Mouse (Mus musculus): Measurements from ENCODE around the gene Gbp6. TPM values are rescaled to one million over a fixed set of nuclear protein-coding genes. Genes with fewer than 3 reads are reported as not detected.
"Not testable (repeated sequence)": the region's sequence is repeated elsewhere in the genome, so short reads cannot be mapped to it uniquely, and the experiment has no call there.

Gene Gbp6
- polyA plus RNA-seq (2014; fragmentation: Nextera tagmentation; extraction: Ambion mirVana): 0.15 and 0.16 TPM in 2 replicates

GRCm38 (mm10) chr5:105293226-105294165, at the start of gene Gbp6, which contains the start of gene Gm43302:
Gene Gbp6, minus strand, starts transcription at chr5:105293698.
Gene Gm43302, minus strand, starts transcription at chr5:105293695.
- ATAC-seq (ENCODE audit: insufficient read depth, low FRiP score, low TSS enrichment): not testable (repeated sequence)

GRCm38 (mm10) chr5:105341281-105341680, 47.8 kb upstream of the Gbp6 start:
- no peak overlapping the region for H3K27ac ChIP-seq (ENCODE audit: low read depth, low read length)
- H3K27me3 ChIP-seq (ENCODE audit: control insufficient read depth, insufficient read depth, low read length): no peaks in the 10 kb centered on the region
- no peaks in the 10 kb centered on the region for H3K9me3 ChIP-seq (ENCODE audit: control insufficient read depth, low read length)
- H3K36me3 ChIP-seq (ENCODE audit: control insufficient read depth, insufficient read depth, low read length): no peaks in the 10 kb centered on the region
- ATAC-seq (ENCODE audit: insufficient read depth, low FRiP score, low TSS enrichment) (no peak), DNase-seq (ENCODE audit: low spot score) (no peak)
- H3K4me3 ChIP-seq (ENCODE audit: low read depth, low read length): no peak overlapping the region
- 72% methylated on average over 2 of the region's 2 CpGs for WGBS
- no peaks in the 10 kb centered on the region for H3K4me1 ChIP-seq (ENCODE audit: control insufficient read depth, insufficient read depth, low read length)
- H3K4me2 ChIP-seq (ENCODE audit: low read depth): no peak overlapping the region
- no peak overlapping the region for H3K9ac ChIP-seq (ENCODE audit: low read length)

More at GRCm38 (mm10) chr5:105293226-105294165, at the start of gene Gbp6, which contains the start of gene Gm43302:
- DNase-seq (ENCODE audit: low spot score); H3K4me3 ChIP-seq (ENCODE audit: low read depth, low read length); H3K27me3 ChIP-seq (ENCODE audit: control insufficient read depth, insufficient read depth, low read length); H3K9me3 ChIP-seq (ENCODE audit: control insufficient read depth, low read length); H3K9ac ChIP-seq (ENCODE audit: low read length); H3K4me2 ChIP-seq (ENCODE audit: low read depth); H3K36me3 ChIP-seq (ENCODE audit: control insufficient read depth, insufficient read depth, low read length); H3K27ac ChIP-seq (ENCODE audit: low read depth, low read length); H3K4me1 ChIP-seq (ENCODE audit: control insufficient read depth, insufficient read depth, low read length): not testable (repeated sequence)
- 61% methylated on average over 3 of the region's 3 CpGs for WGBS

- 73% methylated on average over 2 of the region's 2 CpGs for WGBS
Measured at GRCm38 (mm10) chr5:105322543-105322942, 29.0 kb upstream of the Gbp6 start.

GRCm38 (mm10) chr5:105310941-105311340, 17.4 kb upstream of the Gbp6 start:
- Histone ChIP-seq H3K27me3 (ENCODE audit: control insufficient read depth, insufficient read depth, low read length) (no peaks in the 10 kb centered on the region), H3K4me2 (ENCODE audit: low read depth) (no peak overlapping the region), H3K9ac (ENCODE audit: low read length) (no peak overlapping the region), H3K27ac (ENCODE audit: low read depth, low read length) (no peak overlapping the region), H3K4me3 (ENCODE audit: low read depth, low read length) (no peak overlapping the region), H3K9me3 (ENCODE audit: control insufficient read depth, low read length) (no peaks in the 10 kb centered on the region), H3K4me1 (ENCODE audit: control insufficient read depth, insufficient read depth, low read length) (no peaks in the 10 kb centered on the region), H3K36me3 (ENCODE audit: control insufficient read depth, insufficient read depth, low read length) (no peaks in the 10 kb centered on the region)
- 77% methylated on average over 2 of the region's 2 CpGs for WGBS
- ATAC-seq (ENCODE audit: insufficient read depth, low FRiP score, low TSS enrichment) (no peak), DNase-seq (ENCODE audit: low spot score) (no peak)

More at GRCm38 (mm10) chr5:105322543-105322942, 29.0 kb upstream of the Gbp6 start:
- Histone ChIP-seq H3K9ac (ENCODE audit: low read length) (no peak overlapping the region), H3K27ac (ENCODE audit: low read depth, low read length) (no peak overlapping the region), H3K9me3 (ENCODE audit: control insufficient read depth, low read length) (no peaks in the 10 kb centered on the region), H3K4me2 (ENCODE audit: low read depth) (no peak overlapping the region), H3K36me3 (ENCODE audit: control insufficient read depth, insufficient read depth, low read length) (no peaks in the 10 kb centered on the region), H3K4me3 (ENCODE audit: low read depth, low read length) (no peak overlapping the region), H3K27me3 (ENCODE audit: control insufficient read depth, insufficient read depth, low read length) (no peaks in the 10 kb centered on the region), H3K4me1 (ENCODE audit: control insufficient read depth, insufficient read depth, low read length) (no peaks in the 10 kb centered on the region)
- DNase-seq (ENCODE audit: low spot score) (no peak), ATAC-seq (ENCODE audit: insufficient read depth, low FRiP score, low TSS enrichment) (no peak)

GRCm38 (mm10) chr5:105309148-105309547, 15.7 kb upstream of the Gbp6 start:
- not testable (repeated sequence) for H3K9ac ChIP-seq (ENCODE audit: low read length); H3K4me1 ChIP-seq (ENCODE audit: control insufficient read depth, insufficient read depth, low read length); H3K4me2 ChIP-seq (ENCODE audit: low read depth); H3K9me3 ChIP-seq (ENCODE audit: control insufficient read depth, low read length); H3K27me3 ChIP-seq (ENCODE audit: control insufficient read depth, insufficient read depth, low read length); H3K27ac ChIP-seq (ENCODE audit: low read depth, low read length); H3K36me3 ChIP-seq (ENCODE audit: control insufficient read depth, insufficient read depth, low read length); H3K4me3 ChIP-seq (ENCODE audit: low read depth, low read length); DNase-seq (ENCODE audit: low spot score); ATAC-seq (ENCODE audit: insufficient read depth, low FRiP score, low TSS enrichment)
- 62% methylated on average over 1 of the region's 1 CpGs for WGBS

GRCm38 (mm10) chr5:105306946-105307345, 13.4 kb upstream of the Gbp6 start:
- H3K27me3 ChIP-seq (ENCODE audit: control insufficient read depth, insufficient read depth, low read length); ATAC-seq (ENCODE audit: insufficient read depth, low FRiP score, low TSS enrichment); H3K9me3 ChIP-seq (ENCODE audit: control insufficient read depth, low read length); DNase-seq (ENCODE audit: low spot score); H3K27ac ChIP-seq (ENCODE audit: low read depth, low read length); H3K36me3 ChIP-seq (ENCODE audit: control insufficient read depth, insufficient read depth, low read length); H3K4me1 ChIP-seq (ENCODE audit: control insufficient read depth, insufficient read depth, low read length); H3K9ac ChIP-seq (ENCODE audit: low read length); H3K4me3 ChIP-seq (ENCODE audit: low read depth, low read length); H3K4me2 ChIP-seq (ENCODE audit: low read depth): not testable (repeated sequence)

- 88% methylated on average over 1 of the region's 1 CpGs for WGBS
- Histone ChIP-seq H3K27ac (ENCODE audit: low read depth, low read length) (no peak overlapping the region), H3K4me2 (ENCODE audit: low read depth) (no peak overlapping the region), H3K36me3 (ENCODE audit: control insufficient read depth, insufficient read depth, low read length) (no peaks in the 10 kb centered on the region), H3K27me3 (ENCODE audit: control insufficient read depth, insufficient read depth, low read length) (no peaks in the 10 kb centered on the region), H3K4me3 (ENCODE audit: low read depth, low read length) (no peak overlapping the region), H3K9me3 (ENCODE audit: control insufficient read depth, low read length) (no peaks in the 10 kb centered on the region), H3K9ac (ENCODE audit: low read length) (no peak overlapping the region), H3K4me1 (ENCODE audit: control insufficient read depth, insufficient read depth, low read length) (no peaks in the 10 kb centered on the region)
- no peak for ATAC-seq (ENCODE audit: insufficient read depth, low FRiP score, low TSS enrichment)
- DNase-seq (ENCODE audit: low spot score): no peak
Measured at GRCm38 (mm10) chr5:105306159-105306581, 12.7 kb upstream of the Gbp6 start.

GRCm38 (mm10) chr5:105305671-105306070, 12.2 kb upstream of the Gbp6 start:
- H3K27ac ChIP-seq (ENCODE audit: low read depth, low read length); H3K9me3 ChIP-seq (ENCODE audit: control insufficient read depth, low read length); H3K4me1 ChIP-seq (ENCODE audit: control insufficient read depth, insufficient read depth, low read length); H3K36me3 ChIP-seq (ENCODE audit: control insufficient read depth, insufficient read depth, low read length); H3K4me2 ChIP-seq (ENCODE audit: low read depth); H3K4me3 ChIP-seq (ENCODE audit: low read depth, low read length); H3K9ac ChIP-seq (ENCODE audit: low read length); H3K27me3 ChIP-seq (ENCODE audit: control insufficient read depth, insufficient read depth, low read length); ATAC-seq (ENCODE audit: insufficient read depth, low FRiP score, low TSS enrichment); DNase-seq (ENCODE audit: low spot score): not testable (repeated sequence)
- 89% methylated on average over 4 of the region's 4 CpGs for WGBS

GRCm38 (mm10) chr5:105301963-105302362, 8.5 kb upstream of the Gbp6 start:
- DNase-seq (ENCODE audit: low spot score): no peak
- Histone ChIP-seq H3K9ac (ENCODE audit: low read length) (no peak overlapping the region), H3K4me3 (ENCODE audit: low read depth, low read length) (no peak overlapping the region), H3K36me3 (ENCODE audit: control insufficient read depth, insufficient read depth, low read length) (no peaks in the 10 kb centered on the region), H3K27me3 (ENCODE audit: control insufficient read depth, insufficient read depth, low read length) (no peaks in the 10 kb centered on the region), H3K4me1 (ENCODE audit: control insufficient read depth, insufficient read depth, low read length) (no peaks in the 10 kb centered on the region), H3K27ac (ENCODE audit: low read depth, low read length) (no peak overlapping the region), H3K4me2 (ENCODE audit: low read depth) (no peak overlapping the region), H3K9me3 (ENCODE audit: control insufficient read depth, low read length) (no peaks in the 10 kb centered on the region)
- WGBS: 77% methylated on average over 4 of the region's 4 CpGs
- no peak for ATAC-seq (ENCODE audit: insufficient read depth, low FRiP score, low TSS enrichment)
